Mouse (Mus musculus): Measurements from ENCODE around the gene Ncstn. TPM values are rescaled to one million over a fixed set of nuclear protein-coding genes. Genes with fewer than 3 reads are reported as not detected.

The Ncstn gene
- polyA plus RNA-seq, 1 experiment, result 64.4 TPM

GRCm38 (mm10) chr1:172024140-172024895 lies 58.3 kb downstream of the Ncstn start:
- TF ChIP-seq POLR2A (IDR thresholded peaks at IDR 0.05; ENCODE audit: low read depth, low read length) (no peak), CTCF (IDR thresholded peaks at IDR 0.05; ENCODE audit: extremely low read depth, insufficient read depth, insufficient read length, insufficient replicate concordance) (no peak)
- H3K4me1 ChIP-seq (ENCODE audit: control insufficient read depth, insufficient read depth, insufficient read length), result peaks cover 11% of the 10 kb centered on the region; the same call in 1 of the 2 replicates
- no peak for DNase-seq (ENCODE audit: low read depth in 1 of 2, low spot score in 2 of 2)
- 79% methylated on average over 9 of the region's 9 CpGs for WGBS
- H3K4me3 ChIP-seq (ENCODE audit: extremely low read depth, insufficient read depth, insufficient read length), result no peak overlapping the region
- no peaks in the 10 kb centered on the region for H3K36me3 ChIP-seq (ENCODE audit: control insufficient read depth, insufficient read depth, low read length)
- H3K27ac ChIP-seq (ENCODE audit: insufficient read depth, low read length), result no peak overlapping the region
- peaks cover 3% of the 10 kb centered on the region for H3K27me3 ChIP-seq (ENCODE audit: control insufficient read depth, insufficient read depth, low read length)

- Histone ChIP-seq H3K27me3 (ENCODE audit: control insufficient read depth, insufficient read depth, low read length) (no peaks in the 10 kb centered on the region), H3K4me1 (ENCODE audit: control insufficient read depth, insufficient read depth, insufficient read length) (peaks cover 10% of the 10 kb centered on the region; the same call in 1 of the 2 replicates), H3K4me3 (ENCODE audit: extremely low read depth, insufficient read depth, insufficient read length) (no peak overlapping the region), H3K36me3 (ENCODE audit: control insufficient read depth, insufficient read depth, low read length) (no peaks in the 10 kb centered on the region), H3K27ac (ENCODE audit: insufficient read depth, low read length) (no peak overlapping the region)
- WGBS, result 65% methylated on average over 10 of the region's 10 CpGs
- DNase-seq (ENCODE audit: low read depth in 1 of 2, low spot score in 2 of 2), result no peak
- no peak for TF ChIP-seq CTCF (IDR thresholded peaks at IDR 0.05; ENCODE audit: extremely low read depth, insufficient read depth, insufficient read length, insufficient replicate concordance)
- no peak for TF ChIP-seq POLR2A (IDR thresholded peaks at IDR 0.05; ENCODE audit: low read depth, low read length)
Measured at GRCm38 (mm10) chr1:172019863-172020521, 62.6 kb downstream of the Ncstn start.

GRCm38 (mm10) chr1:172019339-172019738 lies 63.3 kb downstream of the Ncstn start:
- 92% methylated on average over 4 of the region's 4 CpGs for WGBS
- peaks cover 13% of the 10 kb centered on the region; the same call in 1 of the 2 replicates for H3K4me1 ChIP-seq (ENCODE audit: control insufficient read depth, insufficient read depth, insufficient read length)
- DNase-seq (ENCODE audit: low read depth in 1 of 2, low spot score in 2 of 2), result no peak
- H3K4me3 ChIP-seq (ENCODE audit: extremely low read depth, insufficient read depth, insufficient read length), result no peak overlapping the region
- TF ChIP-seq CTCF (IDR thresholded peaks at IDR 0.05; ENCODE audit: extremely low read depth, insufficient read depth, insufficient read length, insufficient replicate concordance), result no peak
- TF ChIP-seq POLR2A (IDR thresholded peaks at IDR 0.05; ENCODE audit: low read depth, low read length), result no peak
- no peaks in the 10 kb centered on the region for H3K36me3 ChIP-seq (ENCODE audit: control insufficient read depth, insufficient read depth, low read length)
- no peaks in the 10 kb centered on the region for H3K27me3 ChIP-seq (ENCODE audit: control insufficient read depth, insufficient read depth, low read length)
- H3K27ac ChIP-seq (ENCODE audit: insufficient read depth, low read length), result no peak overlapping the region

- Histone ChIP-seq H3K27me3 (ENCODE audit: control insufficient read depth, insufficient read depth, low read length) (no peaks in the 10 kb centered on the region), H3K4me1 (ENCODE audit: control insufficient read depth, insufficient read depth, insufficient read length) (peaks cover 13% of the 10 kb centered on the region; the same call in 1 of the 2 replicates), H3K4me3 (ENCODE audit: extremely low read depth, insufficient read depth, insufficient read length) (no peak overlapping the region), H3K36me3 (ENCODE audit: control insufficient read depth, insufficient read depth, low read length) (no peaks in the 10 kb centered on the region), H3K27ac (ENCODE audit: insufficient read depth, low read length) (no peak overlapping the region)
- WGBS, result 92% methylated on average over 9 of the region's 9 CpGs
- no peak for DNase-seq (ENCODE audit: low read depth in 1 of 2, low spot score in 2 of 2)
- TF ChIP-seq POLR2A (IDR thresholded peaks at IDR 0.05; ENCODE audit: low read depth, low read length) (no peak), CTCF (IDR thresholded peaks at IDR 0.05; ENCODE audit: extremely low read depth, insufficient read depth, insufficient read length, insufficient replicate concordance) (no peak)
Measured at GRCm38 (mm10) chr1:172018336-172019311, 64.0 kb downstream of the Ncstn start.

GRCm38 (mm10) chr1:172017517-172018070 lies 65.0 kb downstream of the Ncstn start:
- Histone ChIP-seq H3K27me3 (ENCODE audit: control insufficient read depth, insufficient read depth, low read length) (no peaks in the 10 kb centered on the region), H3K27ac (ENCODE audit: insufficient read depth, low read length) (no peak overlapping the region), H3K36me3 (ENCODE audit: control insufficient read depth, insufficient read depth, low read length) (no peaks in the 10 kb centered on the region), H3K4me3 (ENCODE audit: extremely low read depth, insufficient read depth, insufficient read length) (no peak overlapping the region), H3K4me1 (ENCODE audit: control insufficient read depth, insufficient read depth, insufficient read length) (peaks cover 13% of the 10 kb centered on the region; the same call in 1 of the 2 replicates)
- TF ChIP-seq POLR2A (IDR thresholded peaks at IDR 0.05; ENCODE audit: low read depth, low read length), result no peak
- no peak for TF ChIP-seq CTCF (IDR thresholded peaks at IDR 0.05; ENCODE audit: extremely low read depth, insufficient read depth, insufficient read length, insufficient replicate concordance)
- DNase-seq (ENCODE audit: low read depth in 1 of 2, low spot score in 2 of 2), result no peak
- 88% methylated on average over 6 of the region's 6 CpGs for whole genome bisulfite sequencing

Measured in spleen, adult 2 months (tissue).